Mouse (Mus musculus): ENCODE data around the gene Ormdl1. TPM values are rescaled to one million over a fixed set of nuclear protein-coding genes. Genes with fewer than 3 reads are reported as not detected.
"Not testable (repeated sequence)": the region's sequence is repeated elsewhere in the genome, so short reads cannot be mapped to it uniquely, and the experiment has no call there.

Gene Ormdl1
- polyA plus RNA-seq (2012; ENCODE audit: insufficient read depth, low replicate concordance): 0.66 TPM in 1 of 2 replicates, not detected in the other

DNA sequence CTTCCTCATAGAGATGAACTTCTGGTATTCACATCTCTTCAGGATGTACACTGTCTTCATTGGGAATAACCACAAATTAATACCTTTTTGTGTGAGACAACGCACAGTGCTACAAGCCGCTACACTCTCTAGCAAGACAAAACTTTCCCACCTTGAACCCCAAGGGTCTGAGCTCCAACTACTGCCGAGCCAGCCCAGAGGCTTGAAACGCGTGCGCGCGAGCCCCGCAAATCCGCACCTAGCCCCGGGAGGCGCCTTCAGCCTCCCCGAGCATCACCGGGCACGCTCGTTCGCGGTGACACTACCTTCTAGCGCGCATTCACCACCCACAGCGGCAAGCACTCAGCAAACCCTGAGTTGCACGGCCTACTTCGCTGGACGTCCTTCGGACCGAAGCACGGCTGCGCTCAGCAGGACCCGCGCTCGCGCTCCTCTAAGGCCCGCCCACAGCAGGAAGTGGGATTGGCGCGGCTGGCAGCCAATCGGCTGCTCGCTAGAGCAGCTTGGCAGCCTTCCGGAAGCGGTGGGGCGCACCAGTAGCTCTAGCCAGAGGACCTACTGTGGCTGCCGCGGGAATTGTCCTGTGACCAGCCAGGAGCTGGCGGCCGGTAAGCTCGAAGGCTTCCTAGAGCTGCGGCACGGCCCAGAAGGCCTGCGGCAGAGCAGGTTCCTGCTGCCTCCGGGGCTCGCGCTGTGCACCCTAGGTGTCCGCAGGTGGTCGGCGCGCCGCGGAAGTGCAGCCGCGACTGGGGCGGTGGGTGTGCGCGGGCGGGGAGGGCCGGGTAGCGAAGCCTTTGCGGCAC lies at the start of gene Ormdl1, which contains the start of the genes Pms1 and Gm28778:
TSS of gene Ormdl1 (plus strand) at position 515 of the 803 bp plus-strand sequence.
TSS of gene Pms1 (minus strand) at position 438 of the 803 bp plus-strand sequence.
TSS of gene Gm28778 (plus strand) at position 531 of the 803 bp plus-strand sequence.
- no peaks in the 10 kb centered on the region for H3K27me3 ChIP-seq (replicated peaks)
- TF ChIP-seq FLI1 (IDR thresholded peaks at IDR 0.05; ENCODE audit: low read length) (no peak), GATA1 (IDR thresholded peaks at IDR 0.05; ENCODE audit: borderline replicate concordance, low read length) (no peak)
- H3K9me3 ChIP-seq: no peaks in the 10 kb centered on the region
- H3K4me1 ChIP-seq: peaks cover 57% of the 10 kb centered on the region
- peaks cover 32% of the 10 kb centered on the region for H3K36me3 ChIP-seq (replicated peaks; ENCODE audit: low read length)
- H3K4me3 ChIP-seq (replicated peaks): peak within 1 kb of the TSS; percentile 99

- H3K4me1 ChIP-seq; H3K27me3 ChIP-seq (replicated peaks); H3K9me3 ChIP-seq; H3K4me3 ChIP-seq (replicated peaks): not testable (repeated sequence)
- H3K36me3 ChIP-seq (replicated peaks; ENCODE audit: low read length): peaks cover 17% of the 10 kb centered on the region
Observed at GRCm38 (mm10) chr1:53264958-53265612, 31.8 kb upstream of the Ormdl1 start.

DNA sequence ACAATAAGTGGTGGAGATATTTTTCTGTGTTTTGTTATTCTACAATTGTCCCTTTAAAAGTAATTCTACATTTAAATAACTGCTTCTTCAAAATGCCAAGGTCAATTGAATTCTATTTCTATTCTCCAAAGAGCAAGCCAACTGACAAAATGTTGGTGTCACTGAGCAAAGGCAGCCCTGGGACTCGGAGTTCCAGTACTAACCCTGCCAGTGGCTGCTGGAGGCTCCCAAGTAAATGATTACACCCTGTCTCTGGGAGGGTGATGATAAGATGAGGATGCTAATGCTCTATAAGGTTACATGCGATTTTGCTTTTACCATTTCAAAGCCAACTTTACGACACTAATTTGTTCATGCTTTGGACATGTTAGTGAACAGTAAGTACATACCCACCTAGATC lies 27.0 kb upstream of the Ormdl1 start:
- no peak overlapping the region for H3K4me3 ChIP-seq (replicated peaks)
- H3K27me3 ChIP-seq (replicated peaks): no peaks in the 10 kb centered on the region
- no peaks in the 10 kb centered on the region; the same call in 1 of the 2 replicates for H3K4me1 ChIP-seq
- H3K9me3 ChIP-seq: peaks cover 4% of the 10 kb centered on the region
- TF ChIP-seq GATA1 (IDR thresholded peaks at IDR 0.05; ENCODE audit: borderline replicate concordance, low read length): no peak
- no peak for TF ChIP-seq FLI1 (IDR thresholded peaks at IDR 0.05; ENCODE audit: low read length)
- H3K36me3 ChIP-seq (replicated peaks; ENCODE audit: low read length): peaks cover 38% of the 10 kb centered on the region

DNA sequence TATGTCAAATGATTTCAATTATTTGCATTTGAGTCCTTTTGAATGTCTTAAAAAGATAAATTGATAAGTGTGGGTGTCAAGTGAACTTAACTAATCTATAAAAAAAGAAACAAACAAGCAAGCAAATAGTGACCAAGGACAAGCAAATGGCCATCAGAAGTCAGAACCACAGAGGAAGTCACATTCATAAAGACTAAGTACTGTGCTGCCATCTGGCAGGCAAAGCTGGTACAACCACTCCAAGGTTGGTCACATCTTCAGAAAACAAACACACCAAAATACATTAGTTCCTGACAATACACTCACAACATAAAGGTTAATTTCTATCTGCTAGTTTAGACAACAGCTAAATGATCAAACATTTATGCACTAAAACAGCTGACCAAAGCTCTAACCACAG lies 24.2 kb upstream of the Ormdl1 start:
- H3K4me1 ChIP-seq: no peaks in the 10 kb centered on the region; the same call in 1 of the 2 replicates
- TF ChIP-seq GATA1 (IDR thresholded peaks at IDR 0.05; ENCODE audit: borderline replicate concordance, low read length) (no peak), FLI1 (IDR thresholded peaks at IDR 0.05; ENCODE audit: low read length) (no peak)
- H3K4me3 ChIP-seq (replicated peaks): no peak overlapping the region
- H3K27me3 ChIP-seq (replicated peaks): no peaks in the 10 kb centered on the region
- H3K9me3 ChIP-seq: no peaks in the 10 kb centered on the region
- peaks cover 32% of the 10 kb centered on the region for H3K36me3 ChIP-seq (replicated peaks; ENCODE audit: low read length)

DNA sequence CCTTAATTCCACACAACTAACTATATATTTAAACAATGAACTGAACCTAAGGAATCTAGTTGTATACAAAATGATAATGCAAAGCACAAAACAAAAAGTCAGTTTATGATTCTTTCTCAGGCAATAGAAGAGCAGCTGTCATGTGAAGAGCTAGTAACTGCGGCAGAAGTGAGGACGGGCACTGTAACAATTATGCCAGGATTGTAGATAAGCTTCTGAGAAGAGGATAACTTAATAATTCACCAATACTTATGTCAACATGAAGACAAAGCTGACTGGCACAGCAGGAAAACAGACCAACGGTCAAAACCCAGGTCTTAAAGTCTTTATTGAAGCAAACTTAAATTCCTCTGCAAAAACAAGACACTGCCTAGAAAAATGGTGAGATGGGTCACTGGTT lies 5.7 kb upstream of the Ormdl1 start:
- TF ChIP-seq GATA1 (IDR thresholded peaks at IDR 0.05; ENCODE audit: borderline replicate concordance, low read length): no peak
- TF ChIP-seq FLI1 (IDR thresholded peaks at IDR 0.05; ENCODE audit: low read length): no peak
- Histone ChIP-seq H3K27me3 (replicated peaks) (no peaks in the 10 kb centered on the region), H3K4me1 (peaks cover 38% of the 10 kb centered on the region), H3K4me3 (replicated peaks) (no peak overlapping the region), H3K36me3 (replicated peaks; ENCODE audit: low read length) (peaks cover 23% of the 10 kb centered on the region), H3K9me3 (no peaks in the 10 kb centered on the region)

- Histone ChIP-seq H3K9me3 (no peaks in the 10 kb centered on the region), H3K4me3 (replicated peaks) (no peak overlapping the region), H3K4me1 (peaks cover 42% of the 10 kb centered on the region), H3K36me3 (replicated peaks; ENCODE audit: low read length) (peaks cover 63% of the 10 kb centered on the region), H3K27me3 (replicated peaks) (no peaks in the 10 kb centered on the region)
- TF ChIP-seq FLI1 (IDR thresholded peaks at IDR 0.05; ENCODE audit: low read length): no peak
- no peak for TF ChIP-seq GATA1 (IDR thresholded peaks at IDR 0.05; ENCODE audit: borderline replicate concordance, low read length)
Observed at GRCm38 (mm10) chr1:53300506-53300905, 3.6 kb downstream of the Ormdl1 start.

DNA sequence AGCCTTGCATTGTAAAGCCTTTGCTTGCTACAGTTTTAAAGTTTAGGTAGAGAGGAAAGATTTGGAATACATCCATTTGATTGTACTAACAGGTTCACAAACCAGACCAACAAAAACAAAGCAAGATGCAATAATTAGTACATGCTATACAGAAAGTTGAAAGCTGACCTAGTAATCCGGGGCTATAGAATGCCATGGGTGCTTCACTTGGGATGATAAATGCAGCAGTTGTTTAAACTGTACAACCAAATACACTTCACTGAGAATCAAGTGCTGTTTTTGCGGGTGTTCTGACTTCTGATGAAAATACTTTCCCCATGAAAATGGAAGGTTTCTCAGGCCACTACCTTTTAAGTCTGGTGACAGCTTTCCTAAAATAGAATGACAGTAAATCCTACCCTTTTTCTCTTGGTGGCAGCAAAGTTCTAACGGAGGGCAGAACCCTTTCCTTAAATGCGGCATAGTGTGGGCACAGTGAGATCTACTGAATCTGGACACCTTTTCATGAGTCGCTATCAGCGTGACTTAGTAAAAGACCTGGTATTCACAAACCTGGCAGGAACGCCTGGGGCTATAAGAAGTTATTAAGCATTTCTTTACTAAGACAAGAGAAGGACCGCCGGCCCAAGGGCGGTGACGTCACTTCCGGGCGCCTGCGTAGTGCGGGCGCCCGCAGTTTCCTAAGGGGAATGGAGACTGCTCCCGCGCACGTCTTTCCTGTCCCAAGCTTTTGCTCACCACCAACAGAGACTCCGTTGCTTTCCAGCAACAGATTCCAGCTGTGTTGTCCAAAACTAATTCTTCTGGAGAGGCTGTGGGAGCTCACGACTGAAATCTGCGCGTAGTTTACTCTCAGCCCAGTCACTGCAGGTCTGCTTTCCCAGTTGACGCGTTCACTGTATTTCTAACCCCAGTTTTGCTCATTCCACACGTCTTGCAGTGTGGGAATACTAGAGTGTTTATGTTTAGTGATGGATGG lies 16.4 kb downstream of the Ormdl1 start, which contains the start of gene Osgepl1:
TSS of gene Osgepl1 (plus strand) at position 636 of the 979 bp plus-strand sequence.
- Histone ChIP-seq H3K4me1 (peaks cover 31% of the 10 kb centered on the region), H3K36me3 (replicated peaks; ENCODE audit: low read length) (peaks cover 50% of the 10 kb centered on the region), H3K27me3 (replicated peaks) (no peaks in the 10 kb centered on the region), H3K4me3 (replicated peaks) (peak within 1 kb of the TSS; percentile 95), H3K9me3 (no peaks in the 10 kb centered on the region)
- TF ChIP-seq FLI1 (IDR thresholded peaks at IDR 0.05; ENCODE audit: low read length): peak; percentile 60; the same call in 1 of the 2 replicates
- no peak for TF ChIP-seq GATA1 (IDR thresholded peaks at IDR 0.05; ENCODE audit: borderline replicate concordance, low read length)

DNA sequence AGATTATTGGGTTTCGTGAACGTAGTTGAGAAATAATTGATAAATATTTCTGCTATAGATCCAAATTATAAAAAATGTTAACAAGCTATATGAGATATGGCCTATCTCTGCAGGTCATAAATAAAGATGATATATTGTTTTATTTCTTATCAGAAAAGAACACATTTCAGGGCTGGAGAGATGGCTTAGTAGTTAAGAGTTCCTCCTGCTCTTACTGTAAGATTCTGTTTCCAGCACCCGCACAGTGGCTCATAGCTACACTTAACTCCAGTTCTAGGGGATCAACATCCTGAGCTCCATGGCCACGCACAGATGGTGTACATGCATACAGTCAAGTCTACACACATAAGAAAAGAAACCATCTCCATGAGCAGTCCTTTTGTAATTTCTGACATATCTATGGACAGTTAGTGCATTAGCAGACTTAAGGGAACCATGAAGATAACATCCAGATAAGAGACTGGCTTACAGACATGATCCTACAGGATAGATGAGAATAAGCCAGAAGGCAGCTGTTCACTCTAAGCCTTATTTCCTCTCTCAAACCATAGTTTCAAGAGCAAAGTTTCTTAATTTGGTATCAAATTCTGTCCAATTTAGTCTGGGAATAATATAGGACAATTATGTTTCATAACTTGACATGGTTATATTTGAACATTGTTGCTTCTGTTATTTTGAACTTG lies 24.9 kb downstream of the Ormdl1 start:
- Histone ChIP-seq H3K9me3 (no peaks in the 10 kb centered on the region), H3K4me1 (peaks cover 19% of the 10 kb centered on the region), H3K36me3 (replicated peaks; ENCODE audit: low read length) (peaks cover 83% of the 10 kb centered on the region), H3K4me3 (replicated peaks) (no peak overlapping the region), H3K27me3 (replicated peaks) (no peaks in the 10 kb centered on the region)
- no peak for TF ChIP-seq FLI1 (IDR thresholded peaks at IDR 0.05; ENCODE audit: low read length)
- TF ChIP-seq GATA1 (IDR thresholded peaks at IDR 0.05; ENCODE audit: borderline replicate concordance, low read length): no peak

DNA sequence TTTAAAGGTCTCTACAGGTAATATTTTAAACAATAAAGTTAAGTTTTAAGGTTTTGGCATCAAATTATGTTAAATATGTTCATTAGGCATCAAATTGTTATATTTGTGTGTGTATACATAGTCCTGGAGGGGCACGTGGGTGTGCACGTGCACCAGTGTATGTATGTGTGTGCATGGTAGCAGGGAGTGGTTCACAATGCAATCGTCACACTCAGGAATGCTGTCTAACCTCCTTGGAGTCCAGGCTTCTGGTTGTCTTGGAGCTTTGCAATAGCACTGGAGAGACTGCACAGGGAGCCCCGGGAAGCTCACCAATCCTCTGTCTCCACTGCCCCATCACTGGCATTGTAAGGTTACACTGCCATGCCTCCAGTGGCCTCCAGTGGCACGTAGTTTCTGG lies 26.4 kb downstream of the Ormdl1 start:
- Histone ChIP-seq H3K36me3 (replicated peaks; ENCODE audit: low read length) (peaks cover 72% of the 10 kb centered on the region), H3K4me3 (replicated peaks) (no peak overlapping the region), H3K9me3 (no peaks in the 10 kb centered on the region), H3K27me3 (replicated peaks) (no peaks in the 10 kb centered on the region), H3K4me1 (peaks cover 17% of the 10 kb centered on the region)
- TF ChIP-seq FLI1 (IDR thresholded peaks at IDR 0.05; ENCODE audit: low read length) (no peak), GATA1 (IDR thresholded peaks at IDR 0.05; ENCODE audit: borderline replicate concordance, low read length) (no peak)

Data from megakaryocyte, embryonic 14.5 days (primary cell).